ENCODE assay signal across 28 mouse cellular contexts in the genomic region with DNA sequence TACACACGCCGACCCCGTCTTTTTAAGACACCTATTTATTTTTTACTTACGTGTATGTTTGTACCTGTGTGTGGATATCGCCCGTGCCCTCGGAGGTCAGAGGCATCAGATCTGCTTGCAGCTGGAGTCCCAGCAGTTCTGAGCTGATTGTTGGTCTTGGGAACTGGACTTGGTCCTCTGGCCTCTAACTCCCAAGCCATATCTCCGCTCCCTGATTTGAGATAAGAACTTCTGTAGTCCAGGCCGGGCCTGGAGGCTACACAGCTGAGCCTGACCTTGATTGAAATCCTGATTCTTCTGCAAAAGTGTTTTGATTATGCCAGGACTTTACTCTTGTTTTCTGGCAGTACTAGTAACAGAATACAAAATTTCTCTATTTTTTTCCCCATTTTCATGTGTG. TPM values are rescaled to one million over a fixed set of nuclear protein-coding genes. Genes with fewer than 3 reads are reported as not detected.
DNase-seq lines count a peak whose midpoint lies in the region; ATAC-seq lines count a peak whose summit lies in the region.
"Had no signal": no experiment of that assay in that cellular context is flagged by ENCODE, and none has a peak within 500 bp of the region (broad histone marks: within the 10 kb centered on the region; RNA-seq: fewer than 3 reads in every experiment).

No protein-coding gene starts in this region.

- H3K4me2 ChIP-seq in forebrain, embryonic 11.5 days (ENCODE audit: low read depth, low read length, severe bottlenecking): no peak overlapping the region
- H3K4me2 ChIP-seq: embryonic facial prominence, embryonic 13.5 days; heart, embryonic 13.5 days; hindbrain, embryonic 14.5 days had no signal

- no peak overlapping the region for H3K4me3 ChIP-seq in forebrain, embryonic 11.5 days (ENCODE audit: low read depth, low read length)
- no peak overlapping the region for H3K4me3 ChIP-seq in forebrain, embryonic 10.5 days
- H3K4me3 ChIP-seq: embryonic facial prominence, embryonic 10.5 days; embryonic facial prominence, embryonic 13.5 days; erythroblast, embryonic 14.5 days; heart, adult 2 months; heart, embryonic 10.5 days; heart, embryonic 13.5 days had no signal

- H3K4me1 ChIP-seq in forebrain, embryonic 11.5 days (replicated peaks; ENCODE audit: control insufficient read depth, insufficient read depth, low read length): no peaks in the 10 kb centered on the region
- peaks cover 7% of the 10 kb centered on the region for H3K4me1 ChIP-seq in forebrain, embryonic 10.5 days
- H3K4me1 ChIP-seq: embryonic facial prominence, embryonic 13.5 days had no signal

- DNase-seq in forebrain, embryonic 11.5 days (ENCODE audit: low spot score): peak; percentile 18
- no peak for DNase-seq in forebrain, embryonic 10.5 days (ENCODE audit: extremely low spot score, low spot score)
- peak; percentile 62 for DNase-seq in ovary, adult 18-20 months (ENCODE audit: low spot score)
- DNase-seq in ovary, postnatal 36 days (ENCODE audit: low spot score): no peak
- DNase-seq in yolk sac, embryonic 10.5 days (ENCODE audit: low spot score): peak; percentile 56
- no peak for DNase-seq in frontal cortex, postnatal 36 days (ENCODE audit: low spot score in 2 of 2)
- DNase-seq: adrenal gland, adult 8-10 months; adrenal gland, postnatal 25 days; cerebellum, adult 11-12 months; cerebellum, adult 8-10 months; cerebellum, postnatal 10 days; cerebellum, postnatal 36 days; embryo, embryonic 11 days; forebrain, postnatal 0 days; gastrocnemius, postnatal 10 days; gastrocnemius, postnatal 36 days; heart, adult 2 months; heart, postnatal 14 days; heart, postnatal 4 days had no signal

- H3K27ac ChIP-seq in forebrain, embryonic 11.5 days (ENCODE audit: low read depth, low read length): no peak overlapping the region
- no peak overlapping the region for H3K27ac ChIP-seq in forebrain, embryonic 10.5 days
- H3K27ac ChIP-seq: embryonic facial prominence, embryonic 10.5 days; embryonic facial prominence, embryonic 13.5 days; heart, adult 2 months; heart, embryonic 10.5 days; heart, embryonic 13.5 days; hindbrain, embryonic 14.5 days; hindbrain, postnatal 0 days had no signal

- ATAC-seq in forebrain, embryonic 11.5 days (replicated peaks; ENCODE audit: low FRiP score): no peak
- ATAC-seq: activated CD4-positive, CD25-positive, alpha-beta regulatory T cell, adult 4 months; forebrain, embryonic 14.5 days; forebrain, postnatal 0 days; hindbrain, postnatal 0 days had no signal

- no peaks in the 10 kb centered on the region; the same call in 1 of the 2 replicates for H3K36me3 ChIP-seq in forebrain, embryonic 11.5 days (ENCODE audit: control insufficient read depth, insufficient read depth, low read length)
- H3K36me3 ChIP-seq in forebrain, embryonic 10.5 days (replicated peaks): peaks cover 73% of the 10 kb centered on the region

- WGBS in forebrain, embryonic 11.5 days: 96% methylated on average over 9 of the region's 9 CpGs
- 94% methylated on average over 9 of the region's 9 CpGs for whole genome bisulfite sequencing in forebrain, embryonic 10.5 days

- H3K27me3 ChIP-seq in forebrain, embryonic 11.5 days (ENCODE audit: control insufficient read depth, insufficient read depth, low read length): no peaks in the 10 kb centered on the region
- no peaks in the 10 kb centered on the region for H3K27me3 ChIP-seq in forebrain, embryonic 10.5 days (ENCODE audit: poor library complexity, severe bottlenecking)
- H3K27me3 ChIP-seq: embryonic facial prominence, embryonic 13.5 days; heart, embryonic 13.5 days had no signal

- no peak overlapping the region for H3K9ac ChIP-seq in forebrain, embryonic 11.5 days (ENCODE audit: low read length)
- H3K9ac ChIP-seq: embryonic facial prominence, embryonic 13.5 days; forebrain, postnatal 0 days; heart, embryonic 13.5 days; hindbrain, embryonic 14.5 days had no signal

- no peaks in the 10 kb centered on the region for H3K9me3 ChIP-seq in forebrain, embryonic 11.5 days (ENCODE audit: control insufficient read depth, low read length)
- no peaks in the 10 kb centered on the region for H3K9me3 ChIP-seq in forebrain, embryonic 10.5 days
- H3K9me3 ChIP-seq: embryonic facial prominence, embryonic 10.5 days; embryonic facial prominence, embryonic 13.5 days; heart, embryonic 10.5 days; heart, embryonic 13.5 days had no signal

RNA-seq across cellular contexts. Expression of a gene that starts 7.3 kb away (rescaled TPM):
- 44.0 and 48.6 TPM in 2 replicates for polyA plus RNA-seq in forebrain, embryonic 11.5 days (2014; fragmentation: Nextera tagmentation; extraction: Ambion mirVana)
- polyA plus RNA-seq in forebrain, embryonic 10.5 days (2016; fragmentation: Nextera tagmentation; extraction: Ambion mirVana): 50.9 and 55.3 TPM in 2 replicates
- polyA plus RNA-seq: activated CD4-positive, CD25-positive, alpha-beta regulatory T cell, adult 4 months; erythroblast, embryonic 14.5 days had no signal

RNA-seq across cellular contexts. Expression of a gene that starts 34.3 kb away (rescaled TPM):
- 186 and 206 TPM in 2 replicates for polyA plus RNA-seq in forebrain, embryonic 11.5 days (2014; fragmentation: Nextera tagmentation; extraction: Ambion mirVana)
- polyA plus RNA-seq in forebrain, embryonic 10.5 days (2016; fragmentation: Nextera tagmentation; extraction: Ambion mirVana): 156 and 166 TPM in 2 replicates

RNA-seq across cellular contexts. Expression of a gene that starts 58.5 kb away (rescaled TPM):
- 89.9 and 93.3 TPM in 2 replicates for polyA plus RNA-seq in forebrain, embryonic 11.5 days (2014; fragmentation: Nextera tagmentation; extraction: Ambion mirVana)
- 82.4 and 90.2 TPM in 2 replicates for polyA plus RNA-seq in forebrain, embryonic 10.5 days (2016; fragmentation: Nextera tagmentation; extraction: Ambion mirVana)

Comparison
In these comparisons a context has a peak if more than half of its experiments do, and no peak if none do; other contexts are left out.
1. DNase-seq: peak in forebrain, embryonic 11.5 days (single experiment), ovary, adult 18-20 months (single experiment) and yolk sac, embryonic 10.5 days (single experiment); none in forebrain, embryonic 10.5 days (single experiment), ovary, postnatal 36 days (single experiment) and frontal cortex, postnatal 36 days (0 of 2).